Mouse (Mus musculus) kidney, adult 2 months (tissue): ENCODE data around the gene Dhrs2.

Experiments used
- CTCF ChIP-seq: fragments of 200-500 bp; conservative IDR thresholded peaks from 2 replicates; pipeline ENCODE4 v1.5.1; 2011; ENCODE audit warnings: low read depth, mild to moderate bottlenecking, control low read depth, low read length, moderate library complexity, mixed read lengths; ENCODE audit not compliant: insufficient read depth, insufficient read length
- POLR2A ChIP-seq: fragments of 200-500 bp; IDR thresholded peaks from one replicate; pipeline ENCODE4 v1.6.1; 2011; ENCODE audit warnings: low read depth, low read length, control low read depth

DNA sequence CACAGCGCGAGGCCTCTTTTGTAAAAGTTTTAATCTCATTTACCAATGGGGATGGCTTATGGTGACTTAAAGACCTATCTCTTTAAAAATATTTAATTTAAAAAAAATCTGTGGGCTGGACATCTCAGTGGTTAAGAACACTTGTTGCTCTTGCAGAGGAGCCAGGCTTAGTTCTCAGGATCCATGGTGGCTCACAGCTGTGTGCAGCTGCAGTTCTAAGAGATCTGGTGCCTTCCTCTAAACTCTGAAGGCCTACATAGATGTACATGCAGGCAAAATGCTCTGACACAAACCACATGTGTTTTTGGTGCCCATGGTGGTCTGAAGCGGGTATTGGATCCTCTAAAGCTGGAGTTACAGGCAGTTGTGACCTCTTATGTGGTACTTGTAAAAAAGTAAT lies 38.6 kb upstream of the Dhrs2 start:
- TF ChIP-seq POLR2A (no peak), CTCF (no peak)
